Mouse (Mus musculus) lung, postnatal 0 days (tissue): ENCODE data around the gene Actr1b. TPM values are rescaled to one million over a fixed set of nuclear protein-coding genes. Genes with fewer than 3 reads are reported as not detected.

ENCODE experiments used
- ATAC-seq: fragments of 200-750 bp; cut with Nextera tagmentation; 2 replicates; pipeline ENCODE4 v1.8.0; 2017; ENCODE audit warnings: moderate library complexity
- DNase-seq: peaks from one replicate; pipeline ENCODE4 v3.0.0-alpha.2; 2016; ENCODE audit warnings: low spot score
- H3K27ac ChIP-seq: fragments of 300-500 bp; sonication (generic); 2 replicates; pipeline ENCODE4 v1.5.1; 2014; ENCODE audit warnings: antibody characterized with exemption, mild to moderate bottlenecking, low read length, mixed read lengths
- H3K27me3 ChIP-seq: fragments of 300-500 bp; sonication (generic); replicated peaks from 2 replicates; pipeline ENCODE4 v1.6.1; 2014; ENCODE audit warnings: low read length, mixed read lengths; ENCODE audit not compliant: insufficient read depth
- H3K36me3 ChIP-seq: fragments of 300-500 bp; sonication (generic); 2 replicates; pipeline ENCODE4 v1.6.1; 2014; ENCODE audit warnings: low read length, mixed read lengths; ENCODE audit not compliant: insufficient read depth
- H3K4me1 ChIP-seq: fragments of 300-500 bp; sonication (generic); 2 replicates; pipeline ENCODE4 v1.6.1; 2014; ENCODE audit warnings: antibody characterized with exemption, low read depth, low read length, mixed read lengths; ENCODE audit not compliant: insufficient read depth
- H3K4me2 ChIP-seq: fragments of 300-500 bp; sonication (generic); replicated peaks from 2 replicates; pipeline ENCODE4 v1.6.1; 2014; ENCODE audit warnings: low read depth, mild to moderate bottlenecking, low read length, moderate library complexity, mixed read lengths
- H3K4me3 ChIP-seq: fragments of 300-500 bp; sonication (generic); 2 replicates; pipeline ENCODE4 v1.5.1; 2014; ENCODE audit warnings: low read depth, low read length
- H3K9ac ChIP-seq: fragments of 300-500 bp; sonication (generic); replicated peaks from 2 replicates; pipeline ENCODE4 v1.6.1; 2014; ENCODE audit warnings: low read depth, mild to moderate bottlenecking
- H3K9me3 ChIP-seq: fragments of 300-500 bp; sonication (generic); 2 replicates; pipeline ENCODE4 v1.6.1; 2016; ENCODE audit warnings: low read length, mixed read lengths
- CTCF ChIP-seq: IDR thresholded peaks from 2 replicates; pipeline ENCODE4 v1.5.1; 2016; ENCODE audit warnings: antibody characterized with exemption, mild to moderate bottlenecking
- EP300 ChIP-seq: IDR thresholded peaks from 2 replicates; pipeline ENCODE4 v1.6.1; 2016; ENCODE audit warnings: antibody characterized with exemption, mild to moderate bottlenecking, control low read depth
- WGBS: fragments of 180-500 bp; shearing (Covaris S2); extraction: QIAGEN DNeasy Blood & Tissue Kit; methylation state at CpG from one replicate; pipeline ENCODE4 v1.1.7; 2014; 5-methylcytosine and 5-hydroxymethylcytosine counted together
- polyA plus RNA-seq: library from polyadenylated mRNA; unstranded; fragments of >200 nt; fragmentation: Nextera tagmentation; extraction: Ambion mirVana; gene quantifications from 2 replicates; pipeline ENCODE4 v1.2.1, GENCODE M21; 2015

Actr1b gene
- polyA plus RNA-seq, 1 experiment from 2014 or later = 75.8 TPM

GRCm38 (mm10) chr1:36737300-36737699 is 23.1 kb upstream of the Actr1b start:
- ATAC-seq = peak; percentile 43; the same call in 1 of the 2 replicates
- peak; percentile 89 for DNase-seq

GRCm38 (mm10) chr1:36724057-36724431 is 9.8 kb upstream of the Actr1b start:
- no peak for TF ChIP-seq EP300
- TF ChIP-seq CTCF = no peak
- Histone ChIP-seq H3K4me1 (no peaks in the 10 kb centered on the region), H3K4me3 (no peak overlapping the region), H3K9me3 (no peaks in the 10 kb centered on the region), H3K36me3 (no peaks in the 10 kb centered on the region), H3K9ac (no peak overlapping the region), H3K4me2 (no peak overlapping the region), H3K27me3 (no peaks in the 10 kb centered on the region), H3K27ac (no peak overlapping the region)
- WGBS = 74% methylated on average over 4 of the region's 4 CpGs
- DNase-seq (no peak), ATAC-seq (no peak)

More at GRCm38 (mm10) chr1:36737300-36737699, 23.1 kb upstream of the Actr1b start:
- Histone ChIP-seq H3K36me3 (no peaks in the 10 kb centered on the region), H3K9ac (no peak overlapping the region), H3K27ac (no peak overlapping the region), H3K9me3 (no peaks in the 10 kb centered on the region), H3K27me3 (no peaks in the 10 kb centered on the region), H3K4me2 (no peak overlapping the region), H3K4me3 (no peak overlapping the region), H3K4me1 (no peaks in the 10 kb centered on the region)
- WGBS = 7% methylated on average over 4 of the region's 4 CpGs
- TF ChIP-seq EP300 = no peak
- TF ChIP-seq CTCF = peak; percentile 91

DNA sequence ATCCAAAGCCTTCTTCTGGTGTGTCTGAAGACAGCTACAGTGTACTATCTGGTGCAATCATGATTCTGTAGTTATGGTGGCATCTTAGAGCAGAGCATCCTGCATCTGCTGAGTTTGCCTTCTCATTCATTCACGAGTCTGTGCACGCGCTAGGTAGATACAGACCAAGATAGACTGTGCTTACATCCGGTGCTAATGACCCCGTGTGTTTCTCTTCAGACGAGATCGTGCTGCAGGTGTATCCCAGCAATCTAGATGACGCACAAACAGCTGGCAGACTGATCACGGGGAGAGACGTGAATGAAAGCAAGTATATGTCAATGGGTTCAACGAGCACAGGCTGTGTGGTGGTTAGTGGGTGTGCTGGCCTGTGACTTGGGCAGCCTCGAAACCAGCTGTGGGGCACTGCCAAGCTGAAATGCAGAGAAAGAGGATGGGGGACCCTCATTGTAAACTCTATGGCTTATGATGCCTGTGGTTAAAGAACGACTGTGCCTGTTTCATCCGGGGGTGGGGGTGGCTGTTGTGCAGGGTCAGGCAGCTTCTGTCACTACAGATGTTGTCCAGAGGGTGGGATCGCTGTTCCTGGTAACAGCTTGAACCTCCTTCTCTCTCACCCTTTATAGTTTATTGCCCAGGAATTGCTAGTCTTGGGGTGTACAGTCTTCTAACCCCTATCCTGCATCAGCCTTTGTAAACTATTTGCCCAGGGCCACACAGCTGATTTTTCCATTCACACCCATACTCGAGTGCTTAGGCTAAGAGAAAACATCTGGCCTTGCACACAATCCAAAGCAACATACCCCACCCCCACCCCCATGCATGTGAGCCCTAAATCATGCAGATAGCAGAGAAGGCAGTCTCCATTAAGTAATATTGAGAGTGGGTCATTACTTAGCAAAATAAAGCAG is 9.2 kb upstream of the Actr1b start:
- Histone ChIP-seq H3K4me2 (no peak overlapping the region), H3K4me3 (no peak overlapping the region), H3K9me3 (no peaks in the 10 kb centered on the region), H3K4me1 (no peaks in the 10 kb centered on the region), H3K27me3 (no peaks in the 10 kb centered on the region), H3K9ac (no peak overlapping the region), H3K36me3 (no peaks in the 10 kb centered on the region), H3K27ac (no peak overlapping the region)
- DNase-seq (peak; percentile 21), ATAC-seq (peak; percentile 41; the same call in 1 of the 2 replicates)
- 65% methylated on average over 16 of the region's 16 CpGs for WGBS
- TF ChIP-seq EP300 (no peak), CTCF (no peak)

DNA sequence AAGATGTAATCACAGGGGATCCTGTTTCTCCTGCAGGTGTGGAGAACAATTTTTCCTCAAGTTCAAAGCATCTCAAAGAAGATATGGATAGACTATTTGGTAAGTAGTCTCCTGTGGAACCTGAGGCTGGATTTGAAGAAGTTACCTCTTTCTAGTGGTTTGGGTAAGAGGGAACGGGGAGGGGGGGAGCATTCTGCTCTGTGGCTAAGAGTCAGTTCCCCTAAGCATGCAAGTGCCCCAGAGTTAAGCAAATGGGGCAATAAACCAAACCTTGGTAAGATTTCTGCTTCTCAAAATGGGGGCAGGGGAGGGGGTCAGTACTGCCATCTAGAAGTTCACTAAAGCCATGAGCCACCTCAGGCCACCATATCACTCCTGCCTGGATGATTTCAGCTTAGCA is 4.6 kb upstream of the Actr1b start:
- Histone ChIP-seq H3K27ac (no peak overlapping the region), H3K4me3 (no peak overlapping the region), H3K4me1 (no peaks in the 10 kb centered on the region), H3K36me3 (no peaks in the 10 kb centered on the region), H3K27me3 (no peaks in the 10 kb centered on the region), H3K9ac (no peak overlapping the region), H3K9me3 (no peaks in the 10 kb centered on the region), H3K4me2 (no peak overlapping the region)
- ATAC-seq (no peak), DNase-seq (no peak)
- WGBS = 87% methylated on average over 1 of the region's 1 CpGs
- TF ChIP-seq EP300 = no peak

DNA sequence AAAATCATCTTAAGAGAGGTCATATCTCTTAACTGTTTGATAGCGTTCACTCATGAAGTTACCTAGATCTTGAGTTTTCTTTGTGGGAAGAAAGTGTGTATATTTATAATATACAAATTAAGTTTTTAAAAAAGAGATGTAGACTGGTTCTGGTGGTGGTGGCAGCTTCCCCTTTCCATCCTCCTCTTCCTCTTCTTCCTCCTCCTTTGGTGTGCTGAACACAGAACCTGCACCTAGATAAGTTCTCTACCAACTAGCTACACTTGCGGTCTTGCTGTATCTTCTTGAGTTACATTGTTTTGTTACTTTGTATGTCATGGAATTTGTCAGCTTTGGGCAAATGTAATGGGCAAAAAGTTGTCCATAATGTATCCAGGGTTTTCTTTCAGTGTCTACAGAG is 3.1 kb downstream of the Actr1b start:
- no peak overlapping the region for H3K27ac ChIP-seq
- 95% methylated on average over 2 of the region's 2 CpGs for WGBS
- H3K9me3 ChIP-seq = no peaks in the 10 kb centered on the region
- H3K4me3 ChIP-seq = no peak overlapping the region
- ATAC-seq = no peak
- no peak overlapping the region for H3K9ac ChIP-seq
- H3K36me3 ChIP-seq = no peaks in the 10 kb centered on the region
- no peaks in the 10 kb centered on the region for H3K27me3 ChIP-seq
- no peak for DNase-seq
- no peak overlapping the region for H3K4me2 ChIP-seq
- TF ChIP-seq EP300 = no peak
- no peak for TF ChIP-seq CTCF
- H3K4me1 ChIP-seq = peaks cover 10% of the 10 kb centered on the region; the same call in 1 of the 2 replicates

- peak within 1 kb of the TSS; percentile 94 for H3K4me2 ChIP-seq
- 2% methylated on average over 29 of the region's 29 CpGs for WGBS
- H3K4me3 ChIP-seq = peak within 1 kb of the TSS; percentile 89
- peak within 1 kb of the TSS; percentile 92 for H3K27ac ChIP-seq
- no peaks in the 10 kb centered on the region for H3K27me3 ChIP-seq
- H3K9me3 ChIP-seq = no peaks in the 10 kb centered on the region
- peaks cover 2% of the 10 kb centered on the region; the same call in 1 of the 2 replicates for H3K36me3 ChIP-seq
- no peak for TF ChIP-seq CTCF
- no peak for TF ChIP-seq EP300
- H3K9ac ChIP-seq = peak within 1 kb of the TSS; percentile 82
- peaks cover 10% of the 10 kb centered on the region; the same call in 1 of the 2 replicates for H3K4me1 ChIP-seq
- ATAC-seq (peak; percentile 98), DNase-seq (peak; percentile 99)
Observed at GRCm38 (mm10) chr1:36709854-36710280, 4.4 kb downstream of the Actr1b start, which contains the start of gene 4933424G06Rik. Gene 4933424G06Rik, plus strand, starts transcription at chr1:36710149.
